Mouse (Mus musculus) C2C12 (cell line): ENCODE measurements around the gene Il21.

Experiments used
- CEBPB ChIP-seq: IDR thresholded peaks from one replicate; pipeline ENCODE4 v1.6.1; 2011; ENCODE audit warnings: low read depth, mild to moderate bottlenecking, control low read depth, moderate library complexity
- CTCF ChIP-seq: IDR thresholded peaks from one replicate; pipeline ENCODE4 v1.5.1; 2011; ENCODE audit not compliant: control insufficient read depth, insufficient read depth, insufficient read length
- FOSL1 ChIP-seq: IDR thresholded peaks from one replicate; pipeline ENCODE4 v1.8.0; 2011; ENCODE audit warnings: mild to moderate bottlenecking, low read length; ENCODE audit not compliant: poor library complexity, insufficient read depth, severe bottlenecking
- MAX ChIP-seq: IDR thresholded peaks from one replicate; pipeline ENCODE4 v1.6.1; 2011; ENCODE audit warnings: mild to moderate bottlenecking, control low read depth
- MYOD1 ChIP-seq: IDR thresholded peaks from one replicate; pipeline ENCODE4 v1.6.1; 2011; ENCODE audit warnings: low read depth; ENCODE audit not compliant: control insufficient read depth, insufficient read length
- MYOG ChIP-seq: IDR thresholded peaks from one replicate; pipeline ENCODE4 v1.6.1; 2011; ENCODE audit not compliant: control insufficient read depth, insufficient read length; ENCODE audit errors: extremely low read depth
- USF1 ChIP-seq: IDR thresholded peaks from one replicate; pipeline ENCODE4 v1.6.1; 2011; ENCODE audit warnings: low read depth, mild to moderate bottlenecking, control low read depth, moderate library complexity

GRCm38 (mm10) chr3:37173285-37173684 lies 59.2 kb downstream of the Il21 start:
- TF ChIP-seq MAX, result no peak
- TF ChIP-seq CTCF, result no peak
- TF ChIP-seq CEBPB, result peak; percentile 50
- no peak for TF ChIP-seq USF1
- no peak for TF ChIP-seq FOSL1
- TF ChIP-seq MYOG, result no peak
- TF ChIP-seq MYOD1, result no peak
